Mouse (Mus musculus) embryonic facial prominence, embryonic 13.5 days (tissue): Measurements from ENCODE around the gene Gm10944. TPM values are rescaled to one million over a fixed set of nuclear protein-coding genes. Genes with fewer than 3 reads are reported as not detected.

ENCODE experiments used
- ATAC-seq: fragments of 200-750 bp; cut with Nextera tagmentation; 2 replicates; pipeline ENCODE4 v1.8.0; 2017; ENCODE audit warnings: low read depth; ENCODE audit not compliant: insufficient number of reproducible peaks, insufficient read depth, low FRiP score, low TSS enrichment
- H3K27ac ChIP-seq: fragments of 300-500 bp; sonication (generic); 2 replicates; pipeline ENCODE4 v1.5.1; 2015; ENCODE audit warnings: moderate library complexity, mild to moderate bottlenecking, inconsistent platforms
- H3K27me3 ChIP-seq: fragments of 300-500 bp; sonication (generic); 2 replicates; pipeline ENCODE4 v1.6.1; 2015; ENCODE audit warnings: mild to moderate bottlenecking, inconsistent platforms
- H3K36me3 ChIP-seq: fragments of 300-500 bp; sonication (generic); 2 replicates; pipeline ENCODE4 v1.6.1; 2015; ENCODE audit warnings: mild to moderate bottlenecking, inconsistent platforms
- H3K4me1 ChIP-seq: fragments of 300-500 bp; sonication (generic); 2 replicates; pipeline ENCODE4 v1.6.1; 2015; ENCODE audit warnings: inconsistent platforms
- H3K4me2 ChIP-seq: fragments of 300-500 bp; sonication (generic); 2 replicates; pipeline ENCODE4 v1.6.1; 2015; ENCODE audit warnings: moderate library complexity, mild to moderate bottlenecking, inconsistent platforms
- H3K4me3 ChIP-seq: fragments of 300-500 bp; sonication (generic); 2 replicates; pipeline ENCODE4 v1.5.1; 2015; ENCODE audit warnings: mild to moderate bottlenecking, inconsistent platforms
- H3K9ac ChIP-seq: fragments of 300-500 bp; sonication (generic); 2 replicates; pipeline ENCODE4 v1.6.1; 2015; ENCODE audit warnings: mild to moderate bottlenecking, inconsistent platforms
- H3K9me3 ChIP-seq: fragments of 300-500 bp; sonication (generic); 2 replicates; pipeline ENCODE4 v1.6.1; 2016; ENCODE audit warnings: inconsistent platforms
- WGBS: fragments of 180-500 bp; shearing (Covaris S2); methylation state at CpG from one replicate; pipeline ENCODE4 v1.1.7; 2015; ENCODE audit warnings: mixed read lengths; 5-methylcytosine and 5-hydroxymethylcytosine counted together
- polyA plus RNA-seq: library from polyadenylated mRNA; unstranded; fragments of >200 nt; fragmentation: Nextera tagmentation; extraction: Ambion mirVana; gene quantifications from 2 replicates; pipeline ENCODE4 v1.2.1, GENCODE M21; 2015

The Gm10944 gene
- not detected in 2 replicates for polyA plus RNA-seq

GRCm38 (mm10) chr10:10681048-10681447 is at the start of gene Gm10944:
Gm10944 (plus strand) TSS chr10:10681348.
- no peaks in the 10 kb centered on the region for H3K9me3 ChIP-seq
- no peaks in the 10 kb centered on the region for H3K27me3 ChIP-seq
- WGBS, result 98% methylated on average over 1 of the region's 1 CpGs

GRCm38 (mm10) chr10:10655991-10656390 is 25.2 kb upstream of the Gm10944 start:
- no peak overlapping the region for H3K4me3 ChIP-seq
- no peaks in the 10 kb centered on the region for H3K27me3 ChIP-seq
- no peak overlapping the region for H3K4me2 ChIP-seq
- no peaks in the 10 kb centered on the region for H3K36me3 ChIP-seq
- no peak overlapping the region for H3K27ac ChIP-seq
- no peak overlapping the region for H3K9ac ChIP-seq
- no peak for ATAC-seq
- no peaks in the 10 kb centered on the region for H3K4me1 ChIP-seq
- no peaks in the 10 kb centered on the region for H3K9me3 ChIP-seq

More at GRCm38 (mm10) chr10:10681048-10681447, at the start of gene Gm10944:
- H3K9ac ChIP-seq, result no peak within 1 kb of the TSS
- H3K4me2 ChIP-seq, result no peak within 1 kb of the TSS
- H3K4me3 ChIP-seq, result no peak within 1 kb of the TSS
- ATAC-seq, result no peak
- H3K36me3 ChIP-seq, result no peaks in the 10 kb centered on the region
- no peaks in the 10 kb centered on the region for H3K4me1 ChIP-seq
- H3K27ac ChIP-seq, result no peak within 1 kb of the TSS

- Histone ChIP-seq H3K4me1 (no peaks in the 10 kb centered on the region), H3K36me3 (no peaks in the 10 kb centered on the region), H3K9me3 (no peaks in the 10 kb centered on the region), H3K9ac (no peak overlapping the region), H3K4me2 (no peak overlapping the region), H3K27me3 (no peaks in the 10 kb centered on the region), H3K4me3 (no peak overlapping the region), H3K27ac (no peak overlapping the region)
- no peak for ATAC-seq
- 81% methylated on average over 4 of the region's 4 CpGs for WGBS
These were observed 24.5 kb upstream of the Gm10944 start for GRCm38 (mm10) chr10:10656621-10657020.

DNA sequence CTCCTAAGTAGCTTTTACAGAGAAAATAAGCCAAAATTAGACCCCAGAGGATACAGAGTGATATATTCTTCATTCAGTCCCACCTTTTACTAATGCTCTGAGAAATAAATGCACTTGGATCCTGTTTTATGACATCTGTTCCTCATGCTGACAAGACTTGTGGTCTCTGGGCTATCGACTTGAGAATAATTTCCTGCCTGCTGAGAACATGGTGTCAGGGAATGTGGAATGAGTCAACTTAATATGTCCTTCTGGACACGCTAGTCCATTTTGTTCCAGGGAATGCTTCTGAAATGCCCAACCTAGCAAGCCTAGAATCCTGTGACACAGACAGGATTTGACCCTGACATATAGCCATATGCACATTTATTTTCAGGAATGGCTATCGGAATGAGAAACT is 22.0 kb upstream of the Gm10944 start:
- H3K36me3 ChIP-seq, result no peaks in the 10 kb centered on the region
- no peak overlapping the region for H3K4me2 ChIP-seq
- ATAC-seq, result no peak
- no peak overlapping the region for H3K9ac ChIP-seq
- H3K4me1 ChIP-seq, result no peaks in the 10 kb centered on the region
- no peak overlapping the region for H3K4me3 ChIP-seq
- H3K9me3 ChIP-seq, result no peaks in the 10 kb centered on the region
- H3K27me3 ChIP-seq, result no peaks in the 10 kb centered on the region
- H3K27ac ChIP-seq, result no peak overlapping the region
- WGBS, result 75% methylated on average over 3 of the region's 3 CpGs

GRCm38 (mm10) chr10:10659976-10660375 is 21.2 kb upstream of the Gm10944 start:
- Histone ChIP-seq H3K36me3 (no peaks in the 10 kb centered on the region), H3K27me3 (no peaks in the 10 kb centered on the region), H3K4me2 (no peak overlapping the region), H3K9ac (no peak overlapping the region), H3K4me3 (no peak overlapping the region), H3K27ac (no peak overlapping the region), H3K4me1 (no peaks in the 10 kb centered on the region), H3K9me3 (no peaks in the 10 kb centered on the region)
- no peak for ATAC-seq
- WGBS, result 69% methylated on average over 3 of the region's 3 CpGs

DNA sequence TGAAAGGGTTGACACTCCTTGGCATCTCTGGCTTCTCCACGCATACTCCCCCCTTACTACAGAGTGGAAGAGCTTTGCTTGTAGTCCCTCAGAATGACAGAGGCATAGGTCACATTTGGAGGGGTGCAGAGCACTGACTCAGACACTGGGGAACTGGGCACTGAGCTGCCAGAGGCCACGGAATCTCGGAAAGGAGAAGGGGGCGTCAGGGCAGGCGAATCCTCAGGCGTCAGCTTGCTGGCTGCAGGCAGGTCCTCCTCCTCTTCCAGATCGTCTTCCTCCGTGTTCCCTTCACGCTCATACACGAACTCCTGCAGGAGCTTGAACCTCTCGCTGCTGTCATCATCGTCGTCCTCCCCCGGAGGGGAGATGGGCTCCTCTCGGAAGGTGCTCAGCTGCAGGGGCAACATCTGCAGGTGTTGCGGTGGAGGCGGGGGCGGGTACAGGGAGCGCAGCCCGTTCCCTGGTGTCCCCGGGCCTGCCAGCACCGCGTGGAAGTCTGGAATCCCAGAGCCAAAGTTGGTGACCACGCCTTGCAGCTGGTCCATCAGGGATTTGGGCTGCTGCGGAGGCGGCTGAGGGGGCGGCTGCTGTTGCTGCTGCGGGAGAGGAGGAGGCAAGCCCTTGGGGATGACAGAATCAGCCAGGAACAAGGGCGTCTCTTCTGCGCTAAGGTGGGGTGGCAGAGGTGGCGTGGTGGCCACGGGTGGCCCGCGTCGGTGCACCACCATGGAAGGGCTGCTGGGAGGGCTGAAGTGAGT is 7.9 kb downstream of the Gm10944 start:
- Histone ChIP-seq H3K4me1 (peaks cover 11% of the 10 kb centered on the region), H3K4me2 (peak overlapping the region; percentile 94), H3K9me3 (no peaks in the 10 kb centered on the region), H3K4me3 (peak overlapping the region; percentile 47), H3K36me3 (no peaks in the 10 kb centered on the region), H3K9ac (peak overlapping the region; percentile 66), H3K27me3 (peaks cover 26% of the 10 kb centered on the region), H3K27ac (no peak overlapping the region)
- 2% methylated on average over 35 of the region's 35 CpGs for WGBS
- ATAC-seq, result no peak

DNA sequence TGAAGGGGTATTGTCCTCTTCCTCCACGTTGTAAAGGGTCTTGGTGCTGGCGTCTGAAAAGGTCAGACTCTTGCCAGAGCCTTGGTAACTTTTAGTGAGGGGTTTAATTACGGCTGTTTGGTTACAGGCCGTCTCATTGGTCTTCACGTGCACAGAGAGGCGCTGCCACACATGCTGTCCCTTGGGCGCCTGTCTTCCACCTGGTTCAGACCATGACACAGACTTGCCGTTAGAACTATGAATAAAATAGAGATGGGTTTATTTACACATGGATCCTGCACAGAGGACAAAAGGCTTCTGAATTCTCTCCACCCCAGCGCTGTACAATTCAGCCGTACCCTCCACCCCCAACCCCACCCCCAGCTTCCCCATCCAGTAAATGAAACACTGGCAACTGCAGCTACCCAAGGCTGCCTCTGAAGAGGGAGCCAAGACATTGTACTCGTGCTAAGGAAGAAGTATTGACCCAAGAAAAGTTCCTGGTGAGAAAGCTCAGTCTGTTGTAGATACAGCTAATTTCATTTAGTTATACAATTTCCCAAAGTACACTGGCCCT is 8.6 kb downstream of the Gm10944 start:
- Histone ChIP-seq H3K27ac (no peak overlapping the region), H3K4me3 (peak overlapping the region; percentile 47), H3K4me1 (peaks cover 11% of the 10 kb centered on the region), H3K4me2 (peak overlapping the region; percentile 94), H3K36me3 (no peaks in the 10 kb centered on the region), H3K27me3 (peaks cover 26% of the 10 kb centered on the region), H3K9me3 (no peaks in the 10 kb centered on the region), H3K9ac (peak overlapping the region; percentile 66; the same call in 1 of the 2 replicates)
- ATAC-seq, result no peak
- 16% methylated on average over 11 of the region's 11 CpGs for WGBS

GRCm38 (mm10) chr10:10697497-10697896 is 16.3 kb downstream of the Gm10944 start:
- Histone ChIP-seq H3K27ac (no peak overlapping the region), H3K27me3 (no peaks in the 10 kb centered on the region), H3K4me2 (no peak overlapping the region), H3K4me3 (no peak overlapping the region), H3K9ac (no peak overlapping the region), H3K36me3 (no peaks in the 10 kb centered on the region), H3K9me3 (no peaks in the 10 kb centered on the region), H3K4me1 (peaks cover 4% of the 10 kb centered on the region; the same call in 1 of the 2 replicates)
- WGBS, result 70% methylated on average over 6 of the region's 6 CpGs
- no peak for ATAC-seq

DNA sequence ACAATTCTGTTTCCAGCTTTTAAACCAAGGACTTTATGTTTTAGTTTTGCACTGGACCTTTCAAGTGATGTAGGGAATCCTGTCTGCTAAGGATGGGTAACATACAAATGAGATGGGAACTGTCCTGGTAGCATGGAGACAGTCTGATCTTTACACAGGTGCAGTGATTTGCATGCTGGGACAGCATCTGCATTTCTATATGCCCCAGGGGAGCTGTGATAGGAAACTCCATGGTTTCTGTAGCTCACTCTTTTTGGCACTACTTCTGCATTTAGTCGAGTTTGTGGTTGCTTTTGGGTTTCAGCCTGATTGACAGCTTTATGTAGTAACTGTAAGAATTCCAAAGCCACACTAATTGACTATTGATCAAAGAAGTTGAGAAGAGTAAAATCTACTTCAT is 19.8 kb downstream of the Gm10944 start:
- Histone ChIP-seq H3K4me3 (no peak overlapping the region), H3K27me3 (no peaks in the 10 kb centered on the region), H3K9me3 (no peaks in the 10 kb centered on the region), H3K4me2 (no peak overlapping the region), H3K9ac (no peak overlapping the region), H3K36me3 (no peaks in the 10 kb centered on the region), H3K4me1 (peaks cover 4% of the 10 kb centered on the region; the same call in 1 of the 2 replicates), H3K27ac (no peak overlapping the region)
- no peak for ATAC-seq
- 31% methylated on average over 1 of the region's 1 CpGs for WGBS

- Histone ChIP-seq H3K4me1 (peaks cover 4% of the 10 kb centered on the region; the same call in 1 of the 2 replicates), H3K27me3 (no peaks in the 10 kb centered on the region), H3K4me2 (no peak overlapping the region), H3K27ac (no peak overlapping the region), H3K9ac (no peak overlapping the region), H3K4me3 (no peak overlapping the region), H3K36me3 (no peaks in the 10 kb centered on the region), H3K9me3 (no peaks in the 10 kb centered on the region)
- 58% methylated on average over 1 of the region's 1 CpGs for whole genome bisulfite sequencing
- ATAC-seq, result no peak
These were observed 20.2 kb downstream of the Gm10944 start for GRCm38 (mm10) chr10:10701326-10701725.

GRCm38 (mm10) chr10:10708031-10708430 is 26.9 kb downstream of the Gm10944 start:
- Histone ChIP-seq H3K9me3 (no peaks in the 10 kb centered on the region), H3K27me3 (no peaks in the 10 kb centered on the region), H3K4me3 (no peak overlapping the region), H3K9ac (no peak overlapping the region), H3K27ac (no peak overlapping the region), H3K36me3 (no peaks in the 10 kb centered on the region), H3K4me1 (no peaks in the 10 kb centered on the region), H3K4me2 (no peak overlapping the region)
- 71% methylated on average over 1 of the region's 1 CpGs for WGBS
- ATAC-seq, result no peak

GRCm38 (mm10) chr10:10710359-10710758 is 29.2 kb downstream of the Gm10944 start:
- no peak overlapping the region for H3K4me2 ChIP-seq
- H3K36me3 ChIP-seq, result no peaks in the 10 kb centered on the region
- WGBS, result 82% methylated on average over 2 of the region's 2 CpGs
- H3K9me3 ChIP-seq, result no peaks in the 10 kb centered on the region
- no peak overlapping the region for H3K4me3 ChIP-seq
- H3K27ac ChIP-seq, result no peak overlapping the region
- no peak overlapping the region for H3K9ac ChIP-seq
- no peaks in the 10 kb centered on the region for H3K4me1 ChIP-seq
- no peaks in the 10 kb centered on the region for H3K27me3 ChIP-seq
- ATAC-seq, result no peak
